Mouse (Mus musculus): ENCODE measurements around the gene Higd2a. TPM values are rescaled to one million over a fixed set of nuclear protein-coding genes. Genes with fewer than 3 reads are reported as not detected.

The Higd2a gene
- total and polyA plus RNA-seq, 3 experiments, result 51.6 to 106 (median 86.0) TPM

DNA sequence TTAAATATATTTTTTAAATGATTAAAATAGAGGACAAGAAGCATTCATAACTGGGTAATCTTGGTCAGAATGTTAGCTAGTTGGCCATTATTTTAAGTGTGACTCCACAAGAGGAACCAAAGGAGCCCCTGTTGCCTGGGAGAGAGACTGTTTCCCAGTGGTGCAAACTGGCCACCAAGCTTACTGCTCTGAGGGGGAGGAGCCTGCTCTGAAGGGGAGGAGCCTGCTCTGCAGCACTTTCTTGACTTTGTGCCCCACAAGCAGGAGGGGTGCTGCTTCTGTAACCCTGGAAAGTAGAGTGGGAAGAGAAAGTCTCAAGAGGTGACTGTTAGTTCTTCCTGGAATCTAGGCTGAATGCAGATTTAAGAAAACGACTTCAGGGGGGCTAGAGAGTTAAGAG lies 20.7 kb upstream of the Higd2a start:
- no peaks in the 10 kb centered on the region for H3K9me3 ChIP-seq (replicated peaks; ENCODE audit: low read length)
- H3K27me3 ChIP-seq (replicated peaks), result no peaks in the 10 kb centered on the region
- dilution Hi-C loops (cut with MboI; ENCODE audit: extremely low pct_ligation_motif_present, extremely low pct_unique_long_range_greater_than_20kb, low sequenced_read_pairs) (no loop called here), in situ Hi-C loops (cut with MboI; ENCODE audit: low pct_ligation_motif_present, low pct_unique_long_range_greater_than_20kb, low sequenced_read_pairs) (loop anchor here (5.0 kb wide), 1 partner anchor 48 kb away; no protein-coding TSS in a partner anchor)
- no peak overlapping the region for H3K4me2 ChIP-seq (ENCODE audit: insufficient read depth, low read depth, poor library complexity, severe bottlenecking)
- no peak for TF ChIP-seq ZKSCAN1 (IDR thresholded peaks at IDR 0.05; ENCODE audit: borderline replicate concordance, low read depth, low read length)
- no peak for TF ChIP-seq ZC3H11A (IDR thresholded peaks at IDR 0.05; ENCODE audit: low read depth, low read length)
- no peak for TF ChIP-seq ETS1 (conservative IDR thresholded peaks at IDR 0.05; ENCODE audit: low read depth, low read length)
- no peak for TF ChIP-seq MXI1 (IDR thresholded peaks at IDR 0.05; ENCODE audit: low read depth, low read length)
- no peak for TF ChIP-seq RAD21 (IDR thresholded peaks at IDR 0.05; ENCODE audit: low read depth, low read length)
- TF ChIP-seq PAX5 (IDR thresholded peaks at IDR 0.05; ENCODE audit: low read length), result no peak
- TF ChIP-seq GABPA (IDR thresholded peaks at IDR 0.05; ENCODE audit: insufficient replicate concordance, low read depth, low read length), result no peak
- no peak for TF ChIP-seq JUND (conservative IDR thresholded peaks at IDR 0.05; ENCODE audit: low read depth, low read length)
- no peak for TF ChIP-seq NRF1 (IDR thresholded peaks at IDR 0.05; ENCODE audit: low read depth, low read length)
- no peak for TF ChIP-seq HCFC1 (IDR thresholded peaks at IDR 0.05; ENCODE audit: low read depth, low read length)
- TF ChIP-seq MAFK (IDR thresholded peaks at IDR 0.05; ENCODE audit: insufficient replicate concordance, low read length), result no peak
- TF ChIP-seq RCOR1 (conservative IDR thresholded peaks at IDR 0.05; ENCODE audit: low read depth, low read length), result no peak
- no peak for TF ChIP-seq SIN3A (IDR thresholded peaks at IDR 0.05; ENCODE audit: low read length)
- no peak for TF ChIP-seq MAZ (IDR thresholded peaks at IDR 0.05; ENCODE audit: low read depth, low read length)
- TF ChIP-seq UBTF (IDR thresholded peaks at IDR 0.05; ENCODE audit: low read depth, low read length), result no peak
- no peak for TF ChIP-seq EP300 (IDR thresholded peaks at IDR 0.05; ENCODE audit: low read length)
- no peak overlapping the region for H3K4me3 ChIP-seq (replicated peaks in 1 of 3; ENCODE audit: low read depth in 2 of 3, low read length in 2 of 3, poor library complexity in 1 of 3)
- peaks cover 6% of the 10 kb centered on the region; the same call in 1 of the 2 replicates for H3K79me2 ChIP-seq (replicated peaks; ENCODE audit: control insufficient read depth, extremely low read depth, insufficient read depth, poor library complexity, severe bottlenecking)
- DNase-seq (ENCODE audit: extremely low read depth), result no peak
- H3K9ac ChIP-seq (ENCODE audit: insufficient read depth, low read depth), result no peak overlapping the region
- H3K27ac ChIP-seq (ENCODE audit: insufficient read depth, low read depth), result no peak overlapping the region
- H3K4me1 ChIP-seq (ENCODE audit: control insufficient read depth in 1 of 2, insufficient read depth in 2 of 2), result peaks cover 0 to 22% of the 10 kb centered on the region in 2 experiments; a peak in 2 of 4 replicates
- H3K36me3 ChIP-seq (replicated peaks in 1 of 2; ENCODE audit: control insufficient read depth in 1 of 2, insufficient read depth in 1 of 2, low read length in 1 of 2), result no peaks in the 10 kb centered on the region

DNA sequence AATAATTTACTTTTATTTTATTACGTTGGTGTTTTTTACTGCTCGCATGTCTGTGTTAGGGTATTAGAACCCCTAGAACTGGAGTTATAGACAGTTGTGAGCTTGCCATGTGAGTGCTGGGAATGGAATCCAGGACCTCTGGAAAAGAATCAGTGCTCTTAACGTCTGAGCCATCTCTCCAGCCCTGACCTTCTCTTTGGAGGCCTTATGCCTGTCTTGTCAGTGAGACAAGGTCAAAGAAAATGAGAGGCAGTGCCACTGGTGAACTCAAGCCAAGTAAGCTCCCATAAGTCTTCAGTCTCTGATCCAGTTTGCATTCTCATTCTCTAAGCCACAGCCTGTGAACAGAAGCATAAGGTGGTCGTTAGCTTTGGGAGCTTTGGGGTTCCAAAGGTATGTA lies 19.3 kb upstream of the Higd2a start:
- H3K4me2 ChIP-seq (ENCODE audit: insufficient read depth, low read depth, poor library complexity, severe bottlenecking), result no peak overlapping the region
- peaks cover 3 to 17% of the 10 kb centered on the region in 2 experiments; a peak in 3 of 4 replicates for H3K4me1 ChIP-seq (ENCODE audit: control insufficient read depth in 1 of 2, insufficient read depth in 2 of 2)
- no peak overlapping the region for H3K9ac ChIP-seq (ENCODE audit: insufficient read depth, low read depth)
- in situ Hi-C loops (cut with MboI; ENCODE audit: low pct_ligation_motif_present, low pct_unique_long_range_greater_than_20kb, low sequenced_read_pairs), result no loop called here
- dilution Hi-C loops (cut with MboI; ENCODE audit: extremely low pct_ligation_motif_present, extremely low pct_unique_long_range_greater_than_20kb, low sequenced_read_pairs), result no loop called here
- no peak overlapping the region for H3K4me3 ChIP-seq (replicated peaks in 1 of 3; ENCODE audit: low read depth in 2 of 3, low read length in 2 of 3, poor library complexity in 1 of 3)
- DNase-seq (ENCODE audit: extremely low read depth), result no peak
- no peaks in the 10 kb centered on the region for H3K79me2 ChIP-seq (replicated peaks; ENCODE audit: control insufficient read depth, extremely low read depth, insufficient read depth, poor library complexity, severe bottlenecking)
- H3K27ac ChIP-seq (ENCODE audit: insufficient read depth, low read depth), result no peak overlapping the region
- no peaks in the 10 kb centered on the region for H3K9me3 ChIP-seq (replicated peaks; ENCODE audit: low read length)
- no peaks in the 10 kb centered on the region for H3K36me3 ChIP-seq (replicated peaks in 1 of 2; ENCODE audit: control insufficient read depth in 1 of 2, insufficient read depth in 1 of 2, low read length in 1 of 2)
- H3K27me3 ChIP-seq (replicated peaks), result peaks cover 9% of the 10 kb centered on the region
- TF ChIP-seq JUN (IDR thresholded peaks at IDR 0.05; ENCODE audit: insufficient read depth, low read depth, low read length) (no peak), MAZ (IDR thresholded peaks at IDR 0.05; ENCODE audit: low read depth, low read length) (no peak), SIN3A (IDR thresholded peaks at IDR 0.05; ENCODE audit: low read length) (no peak), ETS1 (conservative IDR thresholded peaks at IDR 0.05; ENCODE audit: low read depth, low read length) (no peak), EP300 (IDR thresholded peaks at IDR 0.05; ENCODE audit: low read length) (no peak), IRF4 (IDR thresholded peaks at IDR 0.05; ENCODE audit: low read depth, low read length) (no peak), MAFK (IDR thresholded peaks at IDR 0.05; ENCODE audit: insufficient replicate concordance, low read length) (no peak), CHD1 (IDR thresholded peaks at IDR 0.05; ENCODE audit: low read depth, low read length) (no peak), ZNF384 (IDR thresholded peaks at IDR 0.05; ENCODE audit: low read depth, low read length) (no peak), POLR2A (IDR thresholded peaks at IDR 0.05; ENCODE audit: low read depth, low read length) (no peak), MXI1 (IDR thresholded peaks at IDR 0.05; ENCODE audit: low read depth, low read length) (no peak), MAX (IDR thresholded peaks at IDR 0.05; ENCODE audit: low read length) (no peak), RAD21 (IDR thresholded peaks at IDR 0.05; ENCODE audit: low read depth, low read length) (no peak), E2F4 (IDR thresholded peaks at IDR 0.05; ENCODE audit: insufficient replicate concordance, low read depth, low read length) (no peak), BHLHE40 (IDR thresholded peaks at IDR 0.05; ENCODE audit: low read depth, low read length) (no peak), GABPA (IDR thresholded peaks at IDR 0.05; ENCODE audit: insufficient replicate concordance, low read depth, low read length) (no peak), ZMIZ1 (IDR thresholded peaks at IDR 0.05; ENCODE audit: low read depth, low read length) (no peak), CHD2 (IDR thresholded peaks at IDR 0.05; ENCODE audit: low read length) (no peak)

All from CH12.LX (cell line).